Mouse (Mus musculus) MEL (cell line): Measurements from ENCODE around the gene Tia1. TPM values are rescaled to one million over a fixed set of nuclear protein-coding genes. Genes with fewer than 3 reads are reported as not detected.

Experiments used
- DNase-seq: peaks from one replicate; pipeline ENCODE4 v3.0.0; 2011; ENCODE audit warnings: low read depth, low spot score
- H3K27ac ChIP-seq: 2 replicates; pipeline ENCODE4 v1.5.1; 2012; ENCODE audit warnings: low read depth, mild to moderate bottlenecking, control low read depth, low read length, moderate library complexity; ENCODE audit not compliant: control insufficient read depth
- H3K27me3 ChIP-seq, 2 experiments: fragments of 150-350 bp in 1 of 2; sonication (generic) in 1 of 2; 2 replicates each; pipeline ENCODE4 v1.6.1; 2012; ENCODE audit warnings: low read length in 2 of 2, mild to moderate bottlenecking in 2 of 2, improper control_type of control experiment in 1 of 2, moderate library complexity in 1 of 2; ENCODE audit not compliant: insufficient read depth in 2 of 2, control insufficient read depth in 1 of 2
- H3K36me3 ChIP-seq, 2 experiments: 2 replicates each; pipeline ENCODE4 v1.6.1; 2012 to 2014; ENCODE audit warnings: low read length in 2 of 2, improper control_type of control experiment in 1 of 2, inconsistent platforms in 1 of 2, mild to moderate bottlenecking in 1 of 2; ENCODE audit not compliant: insufficient read depth in 2 of 2, control insufficient read depth in 1 of 2
- H3K4me1 ChIP-seq, 2 experiments: fragments of 150-350 bp in 1 of 2; sonication (generic) in 1 of 2; 2 replicates each; pipeline ENCODE4 v1.6.1; 2012; ENCODE audit warnings: low read length in 2 of 2, improper control_type of control experiment in 1 of 2, mild to moderate bottlenecking in 1 of 2; ENCODE audit not compliant: insufficient read depth in 2 of 2, control insufficient read depth in 1 of 2
- H3K4me3 ChIP-seq, 2 experiments: fragments of 150-350 bp in 1 of 2; sonication (generic) in 1 of 2; 2 replicates each; pipeline ENCODE4 v1.5.1; 2012; ENCODE audit warnings: low read depth in 2 of 2, low read length in 2 of 2, mild to moderate bottlenecking in 2 of 2, moderate library complexity in 2 of 2, control low read depth in 1 of 2, improper control_type of control experiment in 1 of 2; ENCODE audit not compliant: control insufficient read depth in 1 of 2, insufficient read depth in 1 of 2
- H3K79me2 ChIP-seq: 2 replicates; pipeline ENCODE4 v1.6.1; 2012; ENCODE audit warnings: mild to moderate bottlenecking, low read length, moderate library complexity; ENCODE audit not compliant: control insufficient read depth, poor library complexity, insufficient read depth
- H3K9ac ChIP-seq: 2 replicates; pipeline ENCODE4 v1.6.1; 2012; ENCODE audit warnings: low read depth, mild to moderate bottlenecking, control low read depth, low read length, moderate library complexity; ENCODE audit not compliant: control insufficient read depth, poor library complexity, severe bottlenecking
- H3K9me3 ChIP-seq: fragments of 150-350 bp; sonication (generic); replicated peaks from 2 replicates; pipeline ENCODE4 v1.6.1; 2012; ENCODE audit warnings: mild to moderate bottlenecking, low read length, improper control_type of control experiment, moderate library complexity; ENCODE audit not compliant: insufficient read depth
- BHLHE40 ChIP-seq: IDR thresholded peaks from 2 replicates; pipeline ENCODE4 v1.6.1; 2012; ENCODE audit warnings: low read depth, mild to moderate bottlenecking, inconsistent platforms, low read length, improper control_type of control experiment, borderline replicate concordance
- CTCF ChIP-seq, 3 experiments: IDR thresholded peaks in 2 of 3; conservative IDR thresholded peaks in 1 of 3; 2 replicates each; pipeline ENCODE4 v1.5.1; 2011 to 2012; ENCODE audit warnings: low read length in 3 of 3, low read depth in 2 of 3, mild to moderate bottlenecking in 2 of 3, improper control_type of control experiment in 1 of 3, inconsistent platforms in 1 of 3, mixed read lengths in 1 of 3, moderate library complexity in 1 of 3; ENCODE audit not compliant: control insufficient read depth in 1 of 3, insufficient read depth in 1 of 3, poor library complexity in 1 of 3, severe bottlenecking in 1 of 3
- E2F4 ChIP-seq: IDR thresholded peaks from 2 replicates; pipeline ENCODE4 v1.6.1; 2011; ENCODE audit warnings: low read depth, low read length, improper control_type of control experiment, borderline replicate concordance
- GATA1 ChIP-seq: IDR thresholded peaks from 2 replicates; pipeline ENCODE4 v1.6.1; 2011; ENCODE audit warnings: low read depth, low read length, improper control_type of control experiment
- MEF2A ChIP-seq: IDR thresholded peaks from 2 replicates; pipeline ENCODE4 v1.6.1; 2014; ENCODE audit warnings: low read depth, mild to moderate bottlenecking, inconsistent platforms, low read length, improper control_type of control experiment; ENCODE audit not compliant: poor library complexity, insufficient replicate concordance, severe bottlenecking; ENCODE audit errors: extremely low read depth
- MXI1 ChIP-seq: IDR thresholded peaks from 2 replicates; pipeline ENCODE4 v1.6.1; 2011; ENCODE audit warnings: mild to moderate bottlenecking, low read depth, low read length, improper control_type of control experiment
- NELFE ChIP-seq: IDR thresholded peaks from 2 replicates; pipeline ENCODE4 v1.6.1; 2011; ENCODE audit warnings: low read depth, low read length, improper control_type of control experiment
- NRF1 ChIP-seq: IDR thresholded peaks from 2 replicates; pipeline ENCODE4 v1.6.1; 2014; ENCODE audit warnings: low read depth, mild to moderate bottlenecking, inconsistent platforms, low read length, improper control_type of control experiment, moderate library complexity; ENCODE audit not compliant: poor library complexity, insufficient read depth, severe bottlenecking
- POLR2A ChIP-seq, 2 experiments: IDR thresholded peaks; 2 replicates each; pipeline ENCODE4 v1.6.1; 2011 to 2012; ENCODE audit warnings: low read length in 2 of 2, mild to moderate bottlenecking in 2 of 2, control low read depth in 1 of 2, improper control_type of control experiment in 1 of 2, low read depth in 1 of 2, moderate library complexity in 1 of 2; ENCODE audit not compliant: control insufficient read depth in 1 of 2, insufficient read depth in 1 of 2, poor library complexity in 1 of 2
- POLR2AphosphoS2 ChIP-seq: IDR thresholded peaks from 2 replicates; pipeline ENCODE4 v1.6.1; 2011; ENCODE audit warnings: low read length, improper control_type of control experiment
- POLR2AphosphoS5 ChIP-seq: IDR thresholded peaks from 2 replicates; pipeline ENCODE4 v1.6.1; 2012; ENCODE audit warnings: low read depth, borderline replicate concordance, mild to moderate bottlenecking, inconsistent platforms, low read length, moderate library complexity, mixed read lengths
- TCF12 ChIP-seq: IDR thresholded peaks from 2 replicates; pipeline ENCODE4 v1.6.1; 2014; ENCODE audit warnings: low read depth, mild to moderate bottlenecking, inconsistent platforms, low read length, improper control_type of control experiment, moderate library complexity
- USF1 ChIP-seq: IDR thresholded peaks from 2 replicates; pipeline ENCODE4 v1.6.1; 2014; ENCODE audit warnings: low read depth, mild to moderate bottlenecking, inconsistent platforms, low read length, improper control_type of control experiment, moderate library complexity
- USF2 ChIP-seq, 2 experiments: IDR thresholded peaks; 2 replicates each; pipeline ENCODE4 v1.6.1; 2011 to 2012; ENCODE audit warnings: improper control_type of control experiment in 2 of 2, low read length in 2 of 2, borderline replicate concordance in 1 of 2, inconsistent platforms in 1 of 2, low read depth in 1 of 2, mild to moderate bottlenecking in 1 of 2; ENCODE audit not compliant: insufficient read depth in 1 of 2
- ZC3H11A ChIP-seq: IDR thresholded peaks from 2 replicates; pipeline ENCODE4 v1.6.1; 2012; ENCODE audit warnings: low read depth, mild to moderate bottlenecking, inconsistent platforms, low read length, improper control_type of control experiment
- ZKSCAN1 ChIP-seq: IDR thresholded peaks from 2 replicates; pipeline ENCODE4 v1.6.1; 2012; ENCODE audit warnings: low read depth, mild to moderate bottlenecking, inconsistent platforms, low read length, improper control_type of control experiment, moderate library complexity
- ZNF384 ChIP-seq: IDR thresholded peaks from 2 replicates; pipeline ENCODE4 v1.6.1; 2012; ENCODE audit warnings: low read depth, mild to moderate bottlenecking, inconsistent platforms, low read length, improper control_type of control experiment
- polyA plus RNA-seq, 2 experiments: library from polyadenylated mRNA; stranded (reverse) in 1 of 2; unstranded in 1 of 2; fragments of >175 nt in 1 of 2; fragments of >200 nt in 1 of 2; gene quantifications; 2 replicates each; pipeline versions ENCODE4 v1.2.1 to v1.2.4; 2012; ENCODE audit warnings: low replicate concordance in 2 of 2, low read depth in 1 of 2; ENCODE audit not compliant: insufficient read length in 2 of 2, insufficient read depth in 1 of 2, missing spikeins in 1 of 2
- total RNA-seq: library from RNA; depleted of rRNA; stranded (reverse); fragments of 300-350 nt; gene quantifications from 2 replicates; pipeline ENCODE4 v1.2.3, GENCODE M21; 2012

The Tia1 gene
- total and polyA plus RNA-seq, 3 experiments, result 21.5 to 25.3 TPM; not detected in 1

- TF ChIP-seq ZC3H11A (no peak), BHLHE40 (no peak), MXI1 (no peak), TCF12 (no peak), GATA1 (no peak), NRF1 (no peak)
- peaks cover 0 to 3% of the 10 kb centered on the region in 2 experiments; a peak in 1 of 4 replicates for H3K36me3 ChIP-seq
- H3K79me2 ChIP-seq, result no peaks in the 10 kb centered on the region
- H3K27ac ChIP-seq, result no peak overlapping the region
- DNase-seq, result no peak
- H3K4me1 ChIP-seq, result no peaks in the 10 kb centered on the region
- H3K27me3 ChIP-seq, result no peaks in the 10 kb centered on the region
- H3K9me3 ChIP-seq, result no peaks in the 10 kb centered on the region
- H3K4me3 ChIP-seq, result no peak overlapping the region
- no peak overlapping the region for H3K9ac ChIP-seq
Measured at GRCm38 (mm10) chr6:86456727-86457126, 52.7 kb downstream of the Tia1 start.

GRCm38 (mm10) chr6:86463079-86463478 lies 59.1 kb downstream of the Tia1 start:
- no peaks in the 10 kb centered on the region for H3K4me1 ChIP-seq
- no peaks in the 10 kb centered on the region for H3K27me3 ChIP-seq
- DNase-seq, result no peak
- H3K4me3 ChIP-seq, result no peak overlapping the region
- H3K9ac ChIP-seq, result no peak overlapping the region
- TF ChIP-seq NELFE, result no peak
- no peak for TF ChIP-seq NRF1
- TF ChIP-seq ZKSCAN1, result no peak
- no peak for TF ChIP-seq USF2 (IDR thresholded peaks at IDR 0.05; ENCODE audit: borderline replicate concordance in 1 of 2, insufficient read depth in 1 of 2, low read depth in 1 of 2, low read length in 2 of 2)
- TF ChIP-seq POLR2AphosphoS5, result no peak
- no peak for TF ChIP-seq POLR2A (IDR thresholded peaks at IDR 0.05; ENCODE audit: control insufficient read depth in 1 of 2, insufficient read depth in 1 of 2, low read depth in 1 of 2, low read length in 2 of 2, poor library complexity in 1 of 2)
- no peak for TF ChIP-seq POLR2AphosphoS2
- TF ChIP-seq E2F4, result no peak
- TF ChIP-seq ZNF384, result no peak
- no peak for TF ChIP-seq MXI1
- no peaks in the 10 kb centered on the region for H3K79me2 ChIP-seq
- no peak overlapping the region for H3K27ac ChIP-seq
- no peaks in the 10 kb centered on the region for H3K9me3 ChIP-seq
- no peaks in the 10 kb centered on the region; a peak in 2 of 4 replicates for H3K36me3 ChIP-seq

- no peak for DNase-seq
- no peaks in the 10 kb centered on the region for H3K27me3 ChIP-seq
- TF ChIP-seq MEF2A (no peak), CTCF (IDR thresholded peaks at IDR 0.05 in 2 of 3, conservative IDR thresholded peaks at IDR 0.05 in 1 of 3; ENCODE audit: control insufficient read depth in 1 of 3, insufficient read depth in 1 of 3, low read depth in 2 of 3, low read length in 3 of 3, poor library complexity in 1 of 3, severe bottlenecking in 1 of 3) (no peak), USF1 (no peak)
- peaks cover 13 to 36% of the 10 kb centered on the region in 2 experiments for H3K4me1 ChIP-seq
- H3K27ac ChIP-seq, result peak overlapping the region; percentile 83
- peaks cover 6% of the 10 kb centered on the region; the same call in 1 of the 2 replicates for H3K79me2 ChIP-seq
- peak overlapping the region; percentile 85 for H3K9ac ChIP-seq
- no peaks in the 10 kb centered on the region for H3K9me3 ChIP-seq
- peaks cover 0 to 28% of the 10 kb centered on the region in 2 experiments; a peak in 3 of 4 replicates for H3K36me3 ChIP-seq
- peak overlapping the region; percentile 64 to 70; a peak in 3 of 4 replicates for H3K4me3 ChIP-seq
Measured at GRCm38 (mm10) chr6:86471317-86471716, 67.3 kb downstream of the Tia1 start.
